Mouse (Mus musculus) midbrain, embryonic 12.5 days (tissue): ENCODE measurements around the gene Rbm12. TPM values are rescaled to one million over a fixed set of nuclear protein-coding genes. Genes with fewer than 3 reads are reported as not detected.

Experiments
- ATAC-seq: fragments of 200-750 bp; cut with Nextera tagmentation; 2 replicates; pipeline ENCODE4 v1.8.0; 2017; ENCODE audit warnings: low read depth, moderate TSS enrichment, moderate library complexity; ENCODE audit not compliant: low FRiP score
- H3K27ac ChIP-seq: fragments of 300-500 bp; sonication (generic); replicated peaks from 2 replicates; pipeline ENCODE4 v1.5.1; 2016; ENCODE audit warnings: mild to moderate bottlenecking
- H3K27me3 ChIP-seq: fragments of 300-500 bp; sonication (generic); 2 replicates; pipeline ENCODE4 v1.6.1; 2016; ENCODE audit warnings: mild to moderate bottlenecking
- H3K36me3 ChIP-seq: fragments of 300-500 bp; sonication (generic); 2 replicates; pipeline ENCODE4 v1.6.1; 2016
- H3K4me1 ChIP-seq: fragments of 300-500 bp; sonication (generic); 2 replicates; pipeline ENCODE4 v1.6.1; 2016
- H3K4me2 ChIP-seq: fragments of 300-500 bp; sonication (generic); replicated peaks from 2 replicates; pipeline ENCODE4 v1.6.1; 2016; ENCODE audit warnings: mild to moderate bottlenecking, moderate library complexity
- H3K4me3 ChIP-seq: fragments of 300-500 bp; sonication (generic); 2 replicates; pipeline ENCODE4 v1.5.1; 2016; ENCODE audit warnings: mild to moderate bottlenecking
- H3K9ac ChIP-seq: fragments of 300-500 bp; sonication (generic); replicated peaks from 2 replicates; pipeline ENCODE4 v1.6.1; 2016; ENCODE audit warnings: mild to moderate bottlenecking, moderate library complexity
- H3K9me3 ChIP-seq: fragments of 300-500 bp; sonication (generic); 2 replicates; pipeline ENCODE4 v1.6.1; 2016; ENCODE audit warnings: mild to moderate bottlenecking
- WGBS: fragments of 180-500 bp; shearing (Covaris S2); methylation state at CpG from one replicate; pipeline ENCODE4 v1.1.7; 2016; 5-methylcytosine and 5-hydroxymethylcytosine counted together
- polyA plus RNA-seq: library from polyadenylated mRNA; unstranded; fragments of >200 nt; fragmentation: Nextera tagmentation; extraction: Ambion mirVana; gene quantifications from 2 replicates; pipeline ENCODE4 v1.2.1, GENCODE M21; 2016

Gene Rbm12
- polyA plus RNA-seq, 1 experiment from 2014 or later, result 47.4 TPM

- H3K4me2 ChIP-seq, result no peak overlapping the region
- H3K27ac ChIP-seq, result no peak overlapping the region
- 92% methylated on average over 7 of the region's 7 CpGs for WGBS
- no peak overlapping the region for H3K4me3 ChIP-seq
- no peak for ATAC-seq
- no peaks in the 10 kb centered on the region for H3K27me3 ChIP-seq
- H3K9me3 ChIP-seq, result no peaks in the 10 kb centered on the region
- H3K4me1 ChIP-seq, result 0 out of 2 replicates have a peak, but pooled peaks cover 2% of the 10 kb centered on the region
- H3K9ac ChIP-seq, result no peak overlapping the region
- peaks cover 72% of the 10 kb centered on the region for H3K36me3 ChIP-seq
Measured at GRCm38 (mm10) chr2:156077461-156077860, 34.3 kb downstream of the Rbm12 start.

- Histone ChIP-seq H3K27me3 (no peaks in the 10 kb centered on the region), H3K9ac (no peak overlapping the region), H3K27ac (no peak overlapping the region), H3K4me3 (no peak overlapping the region), H3K36me3 (peaks cover 98% of the 10 kb centered on the region), H3K9me3 (no peaks in the 10 kb centered on the region), H3K4me1 (no peaks in the 10 kb centered on the region), H3K4me2 (no peak overlapping the region)
- no peak for ATAC-seq
- 97% methylated on average over 15 of the region's 15 CpGs for WGBS
Measured at GRCm38 (mm10) chr2:156073725-156074124, 38.1 kb downstream of the Rbm12 start.

GRCm38 (mm10) chr2:156071236-156071635 is 40.5 kb downstream of the Rbm12 start:
- H3K36me3 ChIP-seq, result peaks cover 91% of the 10 kb centered on the region
- H3K27ac ChIP-seq, result no peak overlapping the region
- ATAC-seq, result no peak
- H3K4me2 ChIP-seq, result no peak overlapping the region
- WGBS, result 96% methylated on average over 10 of the region's 10 CpGs
- no peak overlapping the region for H3K9ac ChIP-seq
- peaks cover 3% of the 10 kb centered on the region; the same call in 1 of the 2 replicates for H3K4me1 ChIP-seq
- no peaks in the 10 kb centered on the region for H3K9me3 ChIP-seq
- no peaks in the 10 kb centered on the region for H3K27me3 ChIP-seq
- no peak overlapping the region for H3K4me3 ChIP-seq

GRCm38 (mm10) chr2:156067916-156068315 is 43.9 kb downstream of the Rbm12 start:
- Histone ChIP-seq H3K27me3 (no peaks in the 10 kb centered on the region), H3K36me3 (peaks cover 58% of the 10 kb centered on the region), H3K4me1 (peaks cover 9% of the 10 kb centered on the region), H3K27ac (no peak overlapping the region), H3K4me3 (no peak overlapping the region), H3K9ac (no peak overlapping the region), H3K4me2 (no peak overlapping the region), H3K9me3 (no peaks in the 10 kb centered on the region)
- 96% methylated on average over 10 of the region's 10 CpGs for WGBS
- no peak for ATAC-seq

- H3K27me3 ChIP-seq, result no peaks in the 10 kb centered on the region
- 0 out of 2 replicates have a peak, but pooled peaks have one; percentile 3 for ATAC-seq
- peak overlapping the region; percentile 91 for H3K4me2 ChIP-seq
- WGBS, result 34% methylated on average over 10 of the region's 10 CpGs
- no peaks in the 10 kb centered on the region for H3K9me3 ChIP-seq
- H3K4me1 ChIP-seq, result peaks cover 9% of the 10 kb centered on the region
- peak overlapping the region; percentile 80 for H3K9ac ChIP-seq
- peaks cover 41% of the 10 kb centered on the region for H3K36me3 ChIP-seq
- peak overlapping the region; percentile 71 for H3K4me3 ChIP-seq
- H3K27ac ChIP-seq, result no peak overlapping the region
Measured at GRCm38 (mm10) chr2:156066126-156066525, 45.7 kb downstream of the Rbm12 start.

GRCm38 (mm10) chr2:156065099-156066041 is 46.4 kb downstream of the Rbm12 start, which contains the start of gene Spag4:
Gene Spag4 (plus strand): TSS chr2:156065175.
- Histone ChIP-seq H3K27ac (peak within 1 kb of the TSS; percentile 75), H3K27me3 (no peaks in the 10 kb centered on the region), H3K4me2 (peak within 1 kb of the TSS; percentile 91), H3K4me3 (peak within 1 kb of the TSS; percentile 71), H3K36me3 (peaks cover 34% of the 10 kb centered on the region), H3K9me3 (no peaks in the 10 kb centered on the region), H3K9ac (peak within 1 kb of the TSS; percentile 80), H3K4me1 (peaks cover 9% of the 10 kb centered on the region)
- under 1% methylated on average over 81 of the region's 81 CpGs for WGBS
- peak; percentile 89 for ATAC-seq

GRCm38 (mm10) chr2:156052816-156053215 is 59.0 kb downstream of the Rbm12 start, which contains the start of gene Fer1l4:
Gene Fer1l4 (minus strand): TSS chr2:156052947.
- Histone ChIP-seq H3K9me3 (no peaks in the 10 kb centered on the region), H3K4me3 (no peak within 1 kb of the TSS), H3K4me1 (no peaks in the 10 kb centered on the region), H3K27me3 (peaks cover 11% of the 10 kb centered on the region; the same call in 1 of the 2 replicates), H3K36me3 (no peaks in the 10 kb centered on the region), H3K27ac (no peak within 1 kb of the TSS), H3K9ac (no peak within 1 kb of the TSS), H3K4me2 (no peak within 1 kb of the TSS)
- ATAC-seq, result no peak
- 92% methylated on average over 9 of the region's 9 CpGs for WGBS

- Histone ChIP-seq H3K27me3 (peaks cover 21% of the 10 kb centered on the region; the same call in 1 of the 2 replicates), H3K4me2 (peak overlapping the region; percentile 13), H3K9ac (no peak overlapping the region; the same call in 1 of the 2 replicates), H3K27ac (no peak overlapping the region), H3K36me3 (no peaks in the 10 kb centered on the region), H3K4me1 (no peaks in the 10 kb centered on the region), H3K4me3 (no peak overlapping the region), H3K9me3 (no peaks in the 10 kb centered on the region)
- 7% methylated on average over 19 of the region's 19 CpGs for WGBS
- no peak for ATAC-seq
Measured at GRCm38 (mm10) chr2:156047929-156048328, 63.8 kb downstream of the Rbm12 start.

GRCm38 (mm10) chr2:156042903-156043302 is 68.9 kb downstream of the Rbm12 start:
- no peak overlapping the region for H3K4me3 ChIP-seq
- H3K27ac ChIP-seq, result no peak overlapping the region
- no peaks in the 10 kb centered on the region for H3K9me3 ChIP-seq
- no peak overlapping the region for H3K9ac ChIP-seq
- no peaks in the 10 kb centered on the region for H3K36me3 ChIP-seq
- H3K27me3 ChIP-seq, result peaks cover 11% of the 10 kb centered on the region; the same call in 1 of the 2 replicates
- no peak for ATAC-seq
- 87% methylated on average over 8 of the region's 8 CpGs for WGBS
- H3K4me1 ChIP-seq, result no peaks in the 10 kb centered on the region
- H3K4me2 ChIP-seq, result no peak overlapping the region

Other genes starting within 250 kb of the Rbm12 start
- 73.7 and 87.6 TPM in 2 replicates for gene Uqcc1, start 181.7 kb downstream of the Rbm12 start, polyA plus RNA-seq
- gene Gm15557, start 171.2 kb downstream of the Rbm12 start, polyA plus RNA-seq, result not detected in 2 replicates
- gene Gdf5, start 166.6 kb downstream of the Rbm12 start, polyA plus RNA-seq, result 0.59 and 1.0 TPM in 2 replicates
- gene Cep250, start 155.5 kb downstream of the Rbm12 start, polyA plus RNA-seq, result 26.3 and 27.3 TPM in 2 replicates
- gene 6430550D23Rik, start 104.0 kb downstream of the Rbm12 start, polyA plus RNA-seq, result 1.2 and 1.9 TPM in 2 replicates
- gene Ergic3, start 103.9 kb downstream of the Rbm12 start, polyA plus RNA-seq, result 220 and 236 TPM in 2 replicates
- not detected in 2 replicates for gene Fer1l4, start 59.0 kb downstream of the Rbm12 start, polyA plus RNA-seq
- gene Spag4, start 46.8 kb downstream of the Rbm12 start, polyA plus RNA-seq, result 8.6 and 8.9 TPM in 2 replicates
- gene Cpne1, start within 50 bp of the Rbm12 start, polyA plus RNA-seq, result 53.2 and 55.5 TPM in 2 replicates
- gene Gm28036, start 15.1 kb upstream of the Rbm12 start, polyA plus RNA-seq, result 24.0 and 33.3 TPM in 2 replicates
- gene Romo1, start 32.1 kb upstream of the Rbm12 start, polyA plus RNA-seq, result 422 and 434 TPM in 2 replicates
- 32.1 and 32.7 TPM in 2 replicates for gene Nfs1, start 32.2 kb upstream of the Rbm12 start, polyA plus RNA-seq
- 697 and 698 TPM in 2 replicates for gene Rbm39, start 68.3 kb upstream of the Rbm12 start, polyA plus RNA-seq
- gene Phf20, start 84.5 kb upstream of the Rbm12 start, polyA plus RNA-seq, result 91.8 and 96.6 TPM in 2 replicates
- 5.9 and 6.3 TPM in 2 replicates for gene Cnbd2, start 200.3 kb upstream of the Rbm12 start, polyA plus RNA-seq
- 119 and 122 TPM in 2 replicates for gene Scand1, start 200.7 kb upstream of the Rbm12 start, polyA plus RNA-seq